Comparison of ENCODE assay signal across 10 mouse cellular contexts in genomic region chr2:44512334-44512733, GRCm38 (mm10).
DNase-seq lines count a peak whose midpoint lies in the region; ATAC-seq and TF ChIP-seq lines count a peak whose summit lies in the region.
"Had no signal": no experiment of that assay in that cellular context is flagged by ENCODE, and none has a peak within 500 bp of the region (broad histone marks: within the 10 kb centered on the region; RNA-seq: fewer than 3 reads in every experiment).

No protein-coding gene starts in this region.

- TF ChIP-seq CTCF in left cerebral cortex, adult 2 months (IDR thresholded peaks at IDR 0.05) = no peak

- H3K27ac ChIP-seq in left cerebral cortex, adult 2 months = no peak overlapping the region
- H3K27ac ChIP-seq: hindbrain, embryonic 15.5 days had no signal

- intact Hi-C loops in left cerebral cortex, adult 2 months (cut with DNase I) = no loop called here

- no peak overlapping the region for H3K4me3 ChIP-seq in left cerebral cortex, adult 2 months
- H3K4me3 ChIP-seq: hindbrain, embryonic 15.5 days had no signal

- peak; percentile 21 to 57 for DNase-seq in cerebellum, postnatal 25 days
- DNase-seq in ovary, adult 18-20 months (ENCODE audit: low spot score) = peak; percentile 12
- DNase-seq in ovary, postnatal 10 days (ENCODE audit: low spot score) = no peak
- DNase-seq in left cerebral cortex, adult 2 months (ENCODE audit: extremely low spot score in 1 of 2, low spot score in 2 of 2) = peak; percentile 62 to 75
- DNase-seq in telencephalon, adult 2 months (ENCODE audit: low read depth, low spot score) = peak; percentile 58
- no peak for DNase-seq in urinary bladder, postnatal 25 days (ENCODE audit: low spot score)
- DNase-seq in T-cell, adult 2 months (ENCODE audit: low spot score) = no peak
- DNase-seq: midbrain, embryonic 14.5 days had no signal

- ATAC-seq in cerebellum, adult (ENCODE audit: insufficient number of reproducible peaks, low FRiP score, low TSS enrichment) = no peak

Comparison
In these comparisons a context has a peak if more than half of its experiments do, and no peak if none do; other contexts are left out.
1. DNase-seq: peak in cerebellum, postnatal 25 days (2 of 2), ovary, adult 18-20 months (single experiment), left cerebral cortex, adult 2 months (2 of 2) and telencephalon, adult 2 months (single experiment); none in ovary, postnatal 10 days (single experiment), urinary bladder, postnatal 25 days (single experiment) and T-cell, adult 2 months (single experiment).